Mouse (Mus musculus) myocyte (in vitro differentiated cells): ENCODE data around the gene Arrdc2. TPM values are rescaled to one million over a fixed set of nuclear protein-coding genes. Genes with fewer than 3 reads are reported as not detected.

ENCODE experiments used
- H3K27me3 ChIP-seq: one replicate; pipeline ENCODE4 v1.6.1; 2011; ENCODE audit not compliant: control insufficient read depth, insufficient read depth, insufficient read length
- H3K36me3 ChIP-seq: one replicate; pipeline ENCODE4 v1.6.1; 2011; ENCODE audit not compliant: control insufficient read depth, insufficient read depth
- H3K4me2 ChIP-seq: one replicate; pipeline ENCODE4 v1.6.1; 2011; ENCODE audit warnings: low read depth, control low read depth
- H3K4me3 ChIP-seq: one replicate; pipeline ENCODE4 v1.5.1; 2011; ENCODE audit warnings: mild to moderate bottlenecking, control low read depth, moderate library complexity
- H3K79me2 ChIP-seq: one replicate; pipeline ENCODE4 v1.6.1; 2011; ENCODE audit not compliant: control insufficient read depth, insufficient read depth
- H3ac ChIP-seq: one replicate; pipeline ENCODE4 v1.6.1; 2011; ENCODE audit not compliant: control insufficient read depth, insufficient read length
- CEBPB ChIP-seq: IDR thresholded peaks from 2 replicates; pipeline ENCODE4 v1.6.1; 2011; ENCODE audit warnings: mild to moderate bottlenecking, moderate library complexity; ENCODE audit not compliant: poor library complexity, insufficient read depth, severe bottlenecking
- E2F4 ChIP-seq: IDR thresholded peaks from one replicate; pipeline ENCODE4 v1.6.1; 2011; ENCODE audit warnings: mild to moderate bottlenecking, control low read depth, moderate library complexity; ENCODE audit not compliant: insufficient read depth
- MAX ChIP-seq: IDR thresholded peaks from one replicate; pipeline ENCODE4 v1.6.1; 2011; ENCODE audit warnings: low read depth, mild to moderate bottlenecking, control low read depth
- MYOD1 ChIP-seq, 3 experiments: IDR thresholded peaks; one replicate each; pipeline ENCODE4 v1.6.1; 2011; ENCODE audit warnings: control low read depth in 2 of 3, low read depth in 2 of 3, mild to moderate bottlenecking in 2 of 3, moderate library complexity in 1 of 3; ENCODE audit not compliant: insufficient read length in 2 of 3, control insufficient read depth in 1 of 3
- MYOG ChIP-seq, 3 experiments: IDR thresholded peaks; one replicate each; pipeline ENCODE4 v1.6.1; 2011; ENCODE audit warnings: control low read depth in 2 of 3, low read depth in 2 of 3, mild to moderate bottlenecking in 2 of 3; ENCODE audit not compliant: insufficient read length in 2 of 3, control insufficient read depth in 1 of 3, insufficient read depth in 1 of 3
- POLR2A ChIP-seq: IDR thresholded peaks from one replicate; pipeline ENCODE4 v1.6.1; 2011; ENCODE audit warnings: low read depth, mild to moderate bottlenecking, control low read depth, moderate library complexity; ENCODE audit not compliant: insufficient read length
- POLR2AphosphoS2 ChIP-seq: IDR thresholded peaks from one replicate; pipeline ENCODE4 v1.6.1; 2011; ENCODE audit warnings: low read depth, control low read depth; ENCODE audit not compliant: insufficient read length
- REST ChIP-seq: IDR thresholded peaks from one replicate; pipeline ENCODE4 v1.6.1; 2011; ENCODE audit warnings: mild to moderate bottlenecking, control low read depth, moderate library complexity; ENCODE audit not compliant: insufficient read depth, insufficient read length
- SRF ChIP-seq: IDR thresholded peaks from one replicate; pipeline ENCODE4 v1.6.1; 2011; ENCODE audit warnings: low read depth; ENCODE audit not compliant: control insufficient read depth, insufficient read length
- TCF12 ChIP-seq: IDR thresholded peaks from one replicate; pipeline ENCODE4 v1.6.1; 2011; ENCODE audit warnings: mild to moderate bottlenecking, control low read depth; ENCODE audit not compliant: poor library complexity, insufficient read depth, severe bottlenecking
- TCF3 ChIP-seq: IDR thresholded peaks from one replicate; pipeline ENCODE4 v1.6.1; 2011; ENCODE audit warnings: low read depth, control low read depth; ENCODE audit not compliant: insufficient read length
- USF1 ChIP-seq: IDR thresholded peaks from one replicate; pipeline ENCODE4 v1.6.1; 2011; ENCODE audit warnings: low read depth, mild to moderate bottlenecking, control low read depth, moderate library complexity
- polyA plus RNA-seq: library from polyadenylated mRNA; unstranded; fragments of >200 nt; fragmentation: generic; extraction: Trizol; gene quantifications from one replicate; pipeline ENCODE4 v1.2.1, GENCODE M21; 2012; ENCODE audit warnings: missing spikeins

Arrdc2 gene
- polyA plus RNA-seq, 1 experiment, result 5.8 TPM

- H3K27me3 ChIP-seq, result no peaks in the 10 kb centered on the region
- H3K4me3 ChIP-seq, result no peak overlapping the region
Observed at GRCm38 (mm10) chr8:70880546-70880945, 41.0 kb upstream of the Arrdc2 start.

GRCm38 (mm10) chr8:70880126-70880525 is 40.6 kb upstream of the Arrdc2 start:
- H3K79me2 ChIP-seq, result no peaks in the 10 kb centered on the region
- TF ChIP-seq MYOG (IDR thresholded peaks at IDR 0.05; ENCODE audit: control insufficient read depth in 1 of 3, insufficient read depth in 1 of 3, insufficient read length in 2 of 3, low read depth in 2 of 3) (peak in 2 of 3 experiments; percentile 14 to 68), MYOD1 (IDR thresholded peaks at IDR 0.05; ENCODE audit: control insufficient read depth in 1 of 3, insufficient read length in 2 of 3, low read depth in 2 of 3) (peak in 1 of 3 experiments; percentile 37), SRF (no peak), REST (no peak), TCF12 (no peak), POLR2AphosphoS2 (no peak), TCF3 (peak; percentile 19)
- H3K4me3 ChIP-seq, result no peak overlapping the region
- no peaks in the 10 kb centered on the region for H3K27me3 ChIP-seq
- H3K4me2 ChIP-seq, result peak overlapping the region; percentile 3
- no peaks in the 10 kb centered on the region for H3K36me3 ChIP-seq
- no peak overlapping the region for H3ac ChIP-seq

More at GRCm38 (mm10) chr8:70880546-70880945, 41.0 kb upstream of the Arrdc2 start:
- H3K79me2 ChIP-seq, result no peaks in the 10 kb centered on the region
- H3K4me2 ChIP-seq, result peak overlapping the region; percentile 3
- no peaks in the 10 kb centered on the region for H3K36me3 ChIP-seq
- no peak for TF ChIP-seq POLR2A
- no peak for TF ChIP-seq POLR2AphosphoS2
- no peak for TF ChIP-seq CEBPB
- no peak for TF ChIP-seq MYOG (IDR thresholded peaks at IDR 0.05; ENCODE audit: control insufficient read depth in 1 of 3, insufficient read depth in 1 of 3, insufficient read length in 2 of 3, low read depth in 2 of 3)
- no peak for TF ChIP-seq USF1
- TF ChIP-seq TCF12, result no peak
- TF ChIP-seq TCF3, result no peak
- no peak for TF ChIP-seq E2F4
- no peak for TF ChIP-seq REST
- no peak for TF ChIP-seq MYOD1 (IDR thresholded peaks at IDR 0.05; ENCODE audit: control insufficient read depth in 1 of 3, insufficient read length in 2 of 3, low read depth in 2 of 3)
- no peak for TF ChIP-seq MAX
- TF ChIP-seq SRF, result no peak
- H3ac ChIP-seq, result no peak overlapping the region

- no peak overlapping the region for H3K4me2 ChIP-seq
- H3K79me2 ChIP-seq, result no peaks in the 10 kb centered on the region
- H3K27me3 ChIP-seq, result no peaks in the 10 kb centered on the region
- TF ChIP-seq CEBPB, result no peak
- no peak for TF ChIP-seq MYOG (IDR thresholded peaks at IDR 0.05; ENCODE audit: control insufficient read depth in 1 of 3, insufficient read depth in 1 of 3, insufficient read length in 2 of 3, low read depth in 2 of 3)
- TF ChIP-seq POLR2A, result no peak
- TF ChIP-seq USF1, result no peak
- no peak for TF ChIP-seq E2F4
- no peak for TF ChIP-seq MYOD1 (IDR thresholded peaks at IDR 0.05; ENCODE audit: control insufficient read depth in 1 of 3, insufficient read length in 2 of 3, low read depth in 2 of 3)
- TF ChIP-seq TCF12, result no peak
- TF ChIP-seq MAX, result no peak
- TF ChIP-seq POLR2AphosphoS2, result no peak
- no peak for TF ChIP-seq TCF3
- no peak for TF ChIP-seq REST
- TF ChIP-seq SRF, result no peak
- H3K4me3 ChIP-seq, result no peak overlapping the region
- no peaks in the 10 kb centered on the region for H3K36me3 ChIP-seq
- H3ac ChIP-seq, result no peak overlapping the region
Observed at GRCm38 (mm10) chr8:70879500-70879899, 40.0 kb upstream of the Arrdc2 start.

- no peak overlapping the region for H3ac ChIP-seq
- H3K79me2 ChIP-seq, result no peaks in the 10 kb centered on the region
- H3K27me3 ChIP-seq, result no peaks in the 10 kb centered on the region
- H3K36me3 ChIP-seq, result no peaks in the 10 kb centered on the region
- H3K4me3 ChIP-seq, result no peak overlapping the region
- TF ChIP-seq TCF3 (no peak), TCF12 (peak; percentile 15), MYOG (IDR thresholded peaks at IDR 0.05; ENCODE audit: control insufficient read depth in 1 of 3, insufficient read depth in 1 of 3, insufficient read length in 2 of 3, low read depth in 2 of 3) (peak; percentile 58 to 92 (median 83)), MYOD1 (IDR thresholded peaks at IDR 0.05; ENCODE audit: control insufficient read depth in 1 of 3, insufficient read length in 2 of 3, low read depth in 2 of 3) (peak; percentile 18 to 78 (median 61))
- H3K4me2 ChIP-seq, result no peak overlapping the region
Observed at GRCm38 (mm10) chr8:70878178-70878577, 38.7 kb upstream of the Arrdc2 start.

DNA sequence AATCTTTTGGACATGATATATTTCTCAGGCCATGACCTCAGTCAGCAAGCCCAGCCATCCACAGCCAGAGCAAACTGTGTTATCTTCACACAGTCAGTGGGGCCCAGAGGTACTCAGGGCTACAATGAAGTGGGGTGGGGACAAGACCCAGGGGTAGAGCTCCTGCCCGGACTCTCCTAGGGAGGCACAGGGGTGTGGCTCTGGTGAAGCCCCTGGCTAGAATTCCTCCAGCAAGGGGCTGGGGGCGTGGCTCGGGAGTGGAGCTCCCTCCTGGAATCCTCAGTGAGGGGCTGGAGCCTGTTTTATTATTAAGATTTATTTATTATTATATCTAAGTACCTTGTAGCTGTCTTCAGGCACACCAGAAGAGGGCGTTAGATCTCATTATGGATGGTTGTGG is 36.9 kb upstream of the Arrdc2 start:
- H3K4me2 ChIP-seq, result no peak overlapping the region
- no peaks in the 10 kb centered on the region for H3K27me3 ChIP-seq
- H3K79me2 ChIP-seq, result peaks cover 6% of the 10 kb centered on the region
- no peak overlapping the region for H3ac ChIP-seq
- no peaks in the 10 kb centered on the region for H3K36me3 ChIP-seq
- no peak overlapping the region for H3K4me3 ChIP-seq
- TF ChIP-seq MYOG (IDR thresholded peaks at IDR 0.05; ENCODE audit: control insufficient read depth in 1 of 3, insufficient read depth in 1 of 3, insufficient read length in 2 of 3, low read depth in 2 of 3), result no peak
- no peak for TF ChIP-seq POLR2AphosphoS2
- TF ChIP-seq MYOD1 (IDR thresholded peaks at IDR 0.05; ENCODE audit: control insufficient read depth in 1 of 3, insufficient read length in 2 of 3, low read depth in 2 of 3), result no peak
- no peak for TF ChIP-seq TCF3
- no peak for TF ChIP-seq MAX
- TF ChIP-seq SRF, result no peak
- no peak for TF ChIP-seq POLR2A
- no peak for TF ChIP-seq CEBPB
- no peak for TF ChIP-seq TCF12
- TF ChIP-seq USF1, result no peak
- no peak for TF ChIP-seq E2F4
- TF ChIP-seq REST, result no peak
